Mouse (Mus musculus): Measurements from ENCODE around the gene Ston2. TPM values are rescaled to one million over a fixed set of nuclear protein-coding genes. Genes with fewer than 3 reads are reported as not detected.
"Not testable (repeated sequence)": the region's sequence is repeated elsewhere in the genome, so short reads cannot be mapped to it uniquely, and the experiment has no call there.

The Ston2 gene
- polyA plus RNA-seq, 2 experiments from 2014 or later = 0.08 to 0.47 TPM

DNA sequence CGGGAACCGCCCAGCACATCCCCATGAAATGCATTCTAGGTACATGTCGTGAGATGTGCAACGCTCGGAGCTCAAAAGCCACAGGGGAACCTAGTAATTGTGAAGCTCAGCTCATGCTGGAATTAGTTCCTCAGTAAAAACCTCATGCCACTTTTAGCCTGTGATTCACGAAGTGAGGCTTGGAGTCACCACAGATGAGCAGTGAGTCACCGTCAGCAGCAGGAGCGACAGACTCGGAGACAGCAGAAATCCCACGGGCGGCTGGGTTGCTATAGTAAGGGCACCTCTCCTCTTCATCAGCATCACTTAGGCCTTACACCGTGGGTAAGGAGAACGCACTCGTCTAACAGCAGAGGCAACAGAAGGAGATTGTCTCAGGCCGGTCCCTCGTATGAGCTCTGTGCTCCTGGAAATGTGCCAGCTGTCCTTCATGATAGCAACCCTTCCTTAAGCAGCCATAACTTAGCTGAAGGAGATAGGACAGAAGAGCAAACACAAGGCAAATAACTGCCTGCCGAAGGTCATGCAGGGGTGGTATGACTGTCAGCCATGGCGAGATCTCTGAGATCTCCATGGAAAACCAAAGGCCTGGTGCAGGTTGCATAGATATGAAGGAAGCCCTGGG lies 39.8 kb downstream of the Ston2 start:
- no peak for ATAC-seq

DNA sequence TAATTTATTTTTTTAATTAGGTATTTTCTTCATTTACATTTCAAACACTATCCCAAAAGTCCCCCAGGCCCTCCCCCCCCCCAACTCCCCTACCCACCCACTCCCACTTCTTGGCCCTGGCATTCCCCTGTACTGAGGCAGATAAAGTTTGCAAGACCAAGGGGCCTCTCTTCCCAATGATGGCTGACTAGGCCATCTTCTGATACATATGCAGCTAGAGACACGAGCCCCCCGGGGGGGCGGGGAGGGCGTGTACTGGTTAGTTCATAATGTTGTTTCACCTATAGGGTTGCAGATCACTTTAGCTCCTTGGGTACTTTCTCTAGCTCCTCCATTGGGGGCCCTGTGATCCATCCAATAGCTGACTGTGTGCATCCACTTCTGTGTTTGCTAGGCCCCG lies 41.3 kb downstream of the Ston2 start:
- not testable (repeated sequence) for ATAC-seq

DNA sequence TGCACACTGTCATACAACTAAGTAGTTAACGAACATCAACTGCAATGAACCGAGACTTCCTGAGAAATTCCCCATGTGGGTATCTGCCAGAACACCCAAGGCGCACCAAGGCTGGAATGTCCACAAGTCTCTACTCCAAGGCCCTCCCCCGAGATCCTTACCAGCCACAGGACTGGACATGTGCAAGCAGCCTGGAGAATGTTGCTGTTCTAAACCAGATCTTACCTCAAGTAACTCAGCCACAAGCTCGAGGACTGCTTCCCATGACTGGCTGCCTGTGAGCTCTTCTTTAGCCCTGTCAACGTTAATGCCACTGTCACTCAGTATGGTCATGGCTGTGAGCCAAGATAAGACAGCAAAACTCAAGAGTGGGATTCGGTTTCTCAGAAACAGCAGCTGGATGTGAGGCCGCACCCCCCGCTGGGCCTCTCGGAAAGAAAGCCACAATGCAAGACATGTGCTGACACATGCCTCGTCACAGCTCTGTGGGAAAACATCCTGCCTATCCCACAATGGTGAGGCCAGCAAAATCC lies 42.4 kb downstream of the Ston2 start:
- ATAC-seq = no peak

DNA sequence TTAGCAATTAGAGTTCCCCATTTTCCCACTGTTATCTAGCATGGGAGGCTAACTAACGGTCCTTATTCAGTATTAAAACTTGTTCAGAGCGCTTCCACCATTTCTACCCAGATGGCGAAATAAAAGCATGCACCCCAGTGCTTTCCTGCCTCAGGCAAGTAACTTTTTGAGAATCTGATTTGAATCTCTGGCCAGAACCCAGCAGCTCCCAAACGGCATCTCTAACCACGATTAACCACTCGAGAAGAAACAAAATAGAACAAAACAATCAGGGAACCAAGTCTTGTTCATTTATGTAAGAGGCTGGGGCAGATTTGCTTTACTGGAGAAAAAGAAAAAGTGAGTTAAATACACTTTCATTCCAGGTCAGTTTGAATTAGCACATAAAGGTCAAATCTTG lies 44.1 kb downstream of the Ston2 start:
- ATAC-seq = no peak

DNA sequence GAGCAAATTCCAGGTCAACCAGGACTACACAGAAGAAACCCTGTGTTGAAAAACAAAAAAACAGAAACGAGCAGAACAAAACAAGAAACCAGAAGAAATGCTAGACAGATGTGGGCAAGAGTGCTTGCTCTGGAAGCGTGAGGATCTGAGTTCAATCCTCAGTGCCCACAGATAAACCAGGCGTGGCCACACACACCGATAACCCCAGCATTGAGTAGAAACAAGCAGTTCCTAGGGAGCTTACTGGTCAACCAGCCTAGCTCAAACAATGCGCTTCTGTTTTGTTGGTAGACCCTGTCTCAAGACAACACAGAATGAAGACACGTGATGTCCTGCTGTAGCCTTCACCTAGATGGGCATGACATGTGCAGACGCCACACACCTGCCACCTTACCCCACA lies 45.3 kb downstream of the Ston2 start:
- no peak for ATAC-seq

DNA sequence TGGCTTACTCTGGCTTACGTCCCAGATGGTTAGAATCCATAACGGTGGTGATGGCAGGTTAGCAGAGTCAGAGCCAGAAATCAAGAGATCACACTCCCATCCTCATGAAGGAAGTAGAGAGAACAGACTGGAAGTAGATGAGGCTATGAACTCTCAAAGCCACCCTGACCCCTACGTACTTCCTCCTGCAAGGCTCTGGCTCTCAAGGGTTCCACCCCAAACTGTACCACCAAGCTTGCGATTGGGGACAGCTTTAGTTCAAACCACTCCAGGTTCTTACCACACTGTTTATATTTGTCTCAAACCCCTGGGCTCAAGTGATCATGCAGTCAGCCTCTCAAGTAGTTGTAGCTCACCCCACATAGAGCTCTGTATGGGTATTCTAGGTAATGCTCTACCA lies 49.8 kb downstream of the Ston2 start:
- ATAC-seq = no peak

DNA sequence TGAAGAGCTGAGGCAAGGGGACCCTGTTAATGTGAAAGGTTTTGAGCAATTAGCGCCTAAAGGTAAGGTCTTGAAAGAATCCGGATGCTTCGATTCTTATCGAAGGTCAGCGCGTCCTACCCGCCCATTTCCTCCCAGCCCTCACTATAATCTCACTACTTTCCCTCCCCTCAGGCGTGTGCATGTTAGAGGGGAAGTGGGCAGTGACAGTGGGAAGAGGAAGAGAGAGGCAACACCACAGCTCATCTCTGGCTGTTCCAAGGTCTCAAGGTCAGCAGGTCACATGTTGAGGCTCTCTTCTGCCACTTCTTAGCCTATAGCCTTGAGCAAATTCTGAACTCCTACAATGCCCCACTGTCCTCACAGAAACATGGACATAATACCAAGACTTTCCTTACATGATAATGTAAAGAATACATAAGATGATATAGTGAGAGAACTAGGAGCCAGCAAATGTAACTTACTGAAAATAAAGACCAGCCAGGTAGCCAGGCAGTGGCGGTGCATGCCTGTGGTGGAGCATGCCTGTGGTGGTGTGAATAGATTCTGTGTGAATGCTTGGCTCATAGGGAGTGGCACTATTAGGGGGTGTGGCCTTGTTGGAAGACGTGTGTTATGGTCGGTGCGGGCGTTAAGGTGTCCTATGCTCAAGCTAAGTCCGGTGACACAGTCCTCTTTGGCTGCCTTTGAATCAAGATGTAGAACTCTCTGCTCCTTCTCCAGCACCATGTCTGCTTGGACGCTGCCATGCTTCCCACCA lies 51.8 kb downstream of the Ston2 start:
- ATAC-seq = peak; percentile 18

DNA sequence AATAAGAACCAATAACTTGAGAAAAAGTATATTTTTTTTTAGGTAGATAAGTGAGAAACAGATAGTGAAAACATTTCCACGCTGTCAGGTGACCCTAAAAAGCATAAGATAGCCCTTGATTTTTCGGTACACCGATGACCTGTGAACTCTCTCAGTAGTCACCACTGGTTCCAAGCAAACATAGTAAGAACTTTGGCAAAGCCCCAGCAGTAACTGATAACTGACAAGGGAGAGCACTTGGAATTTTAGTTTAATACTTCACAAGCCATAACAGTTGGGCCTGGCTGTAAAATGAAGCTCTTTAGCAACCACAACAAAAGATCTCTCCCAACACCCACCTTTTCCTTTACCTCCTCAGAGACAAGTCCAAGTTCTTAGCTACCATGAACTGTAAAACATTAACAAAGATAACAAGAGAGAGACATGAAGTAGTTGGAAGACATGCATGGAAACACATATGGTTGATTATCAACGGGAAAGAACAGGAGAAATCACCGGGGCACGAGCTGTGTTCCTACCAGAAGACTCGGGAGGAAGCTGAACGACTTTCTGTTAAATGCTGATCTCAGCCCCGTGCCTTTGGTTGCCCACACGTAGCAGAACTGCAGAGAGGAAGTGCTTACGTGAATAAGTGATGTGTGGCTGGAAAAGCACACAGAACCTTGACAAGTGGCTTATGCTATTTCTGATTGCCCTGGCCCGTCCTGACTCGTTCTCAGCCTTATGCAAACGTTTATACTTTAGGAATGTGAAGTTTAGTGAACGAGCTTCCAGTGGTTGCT lies 53.8 kb downstream of the Ston2 start:
- peak; percentile 88 for ATAC-seq

DNA sequence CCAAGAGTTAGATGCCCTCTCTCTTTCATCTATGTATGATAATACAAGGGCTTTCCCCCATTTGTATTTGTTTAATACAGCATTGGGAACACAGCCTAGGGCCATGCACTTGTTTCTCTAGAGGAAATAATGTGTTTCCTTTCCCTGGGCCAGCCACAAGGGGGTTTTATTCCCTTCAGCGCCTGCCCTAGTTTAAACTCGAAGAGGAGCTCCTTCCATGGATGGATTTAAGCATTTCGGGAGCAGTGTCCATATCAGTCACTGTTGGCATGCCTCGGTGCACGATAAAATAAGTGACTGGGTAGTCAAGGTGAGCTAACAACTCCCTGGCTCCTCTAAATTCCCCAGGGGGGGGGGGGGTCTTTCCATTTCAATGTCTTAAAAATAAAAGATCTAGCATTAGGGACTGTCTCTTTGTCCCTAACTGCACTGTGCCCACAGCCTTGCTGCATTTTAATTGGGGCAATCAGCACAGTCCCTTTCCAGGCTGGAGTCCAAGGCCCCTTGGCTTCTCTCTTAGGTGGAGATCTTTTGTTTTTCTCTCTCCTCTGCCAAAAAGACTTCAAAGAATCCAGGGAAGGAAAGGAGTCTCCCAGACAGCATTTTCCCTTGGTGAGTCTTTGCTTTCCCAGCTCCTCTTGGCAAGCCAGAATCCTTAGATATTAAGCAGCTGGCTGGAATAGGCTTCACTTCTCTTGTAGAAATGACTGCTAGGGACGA lies 55.3 kb downstream of the Ston2 start:
- no peak for ATAC-seq

DNA sequence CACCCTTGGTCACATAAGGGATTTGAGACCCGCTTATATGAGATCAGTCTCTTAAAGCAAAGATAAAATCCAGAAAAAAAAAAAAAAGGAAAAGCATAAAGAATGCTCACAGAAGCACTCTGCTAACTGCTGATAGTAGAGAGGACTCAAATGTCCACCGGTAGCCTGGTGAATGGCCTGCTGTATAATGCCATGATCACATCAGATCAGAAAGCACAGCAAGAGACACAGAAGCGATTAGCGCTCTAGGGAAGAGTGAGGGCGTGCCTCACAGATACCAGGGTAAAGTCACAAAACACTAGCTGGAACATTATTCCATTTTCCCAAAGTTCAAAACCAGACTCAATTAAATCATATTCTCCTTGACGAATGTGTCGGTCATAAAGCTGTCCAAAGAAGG lies 62.0 kb downstream of the Ston2 start:
- ATAC-seq = no peak

DNA sequence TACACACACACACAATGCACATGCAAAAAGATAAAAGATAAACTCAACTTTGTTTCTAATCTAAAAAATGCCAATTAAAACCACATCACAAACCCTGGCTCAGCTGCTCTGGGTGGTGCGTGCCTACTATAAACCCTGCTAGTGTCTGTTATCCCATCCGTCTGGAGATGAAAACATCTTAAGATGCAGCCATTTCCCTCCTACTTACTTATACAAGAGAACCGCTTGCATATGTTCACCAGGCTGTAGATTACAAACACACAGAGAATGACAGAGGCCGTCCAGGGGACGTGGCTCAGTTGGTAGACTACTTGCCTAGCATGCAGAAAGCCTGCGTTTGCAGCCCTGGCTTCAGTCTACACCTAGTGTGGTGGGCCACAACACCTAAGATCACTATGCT lies 64.3 kb downstream of the Ston2 start:
- no peak for ATAC-seq

DNA sequence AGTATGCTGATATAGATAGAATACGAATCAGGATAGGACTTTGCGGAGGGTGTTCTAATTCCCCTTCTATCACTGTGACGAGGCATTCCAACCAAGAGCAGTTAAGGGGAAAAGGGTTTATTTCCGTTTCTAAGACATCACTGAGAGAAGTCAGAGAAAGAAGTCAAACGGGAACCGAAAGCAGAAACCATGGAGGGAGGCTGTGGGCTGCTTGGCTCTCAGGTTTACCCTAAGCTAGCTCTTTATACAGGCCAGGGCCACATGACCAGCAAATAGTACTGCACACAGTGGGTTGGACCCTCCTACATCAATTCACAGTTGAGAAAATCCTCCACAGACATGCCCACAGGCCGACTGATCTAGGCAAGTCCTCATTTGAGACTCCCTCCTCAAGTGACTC lies 69.1 kb downstream of the Ston2 start:
- no peak for ATAC-seq

DNA sequence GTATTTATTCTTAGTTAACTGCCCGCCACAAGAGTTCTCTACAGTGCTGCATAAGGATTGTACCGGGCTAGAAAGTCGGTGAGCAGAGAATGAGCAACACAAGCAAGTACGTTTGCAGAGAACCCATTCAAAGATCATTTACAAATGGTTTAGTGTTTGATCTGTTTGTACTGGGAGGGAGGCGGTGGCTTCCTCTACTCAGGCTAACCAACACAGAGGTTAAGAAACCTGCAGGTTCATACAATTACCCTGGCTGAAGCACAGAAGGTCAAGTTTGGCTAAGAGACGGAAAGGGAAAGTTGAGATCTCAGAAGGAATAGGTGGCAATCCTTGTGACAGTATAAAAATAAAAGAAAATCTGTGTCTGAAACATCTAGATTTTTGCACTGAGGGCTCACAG lies 72.5 kb downstream of the Ston2 start:
- no peak for ATAC-seq

DNA sequence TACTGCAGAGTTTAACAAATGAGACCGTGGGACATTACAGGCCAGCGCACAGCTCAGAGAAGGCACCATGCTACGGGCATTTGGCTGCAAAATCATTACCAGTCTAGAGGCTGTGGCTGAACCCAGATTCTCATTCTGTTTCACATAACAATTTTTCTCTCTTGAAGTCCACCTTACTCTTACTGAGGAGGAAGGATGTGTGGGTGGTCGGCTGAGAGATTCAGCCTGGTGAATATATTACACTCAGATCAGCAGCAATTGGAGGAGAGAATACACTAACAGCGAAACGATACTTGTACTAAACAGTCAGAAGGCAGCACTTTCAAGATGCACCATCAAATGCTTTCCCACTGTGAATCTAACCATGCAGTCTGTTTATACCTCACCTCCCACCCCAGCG lies 74.8 kb downstream of the Ston2 start:
- no peak for ATAC-seq

DNA sequence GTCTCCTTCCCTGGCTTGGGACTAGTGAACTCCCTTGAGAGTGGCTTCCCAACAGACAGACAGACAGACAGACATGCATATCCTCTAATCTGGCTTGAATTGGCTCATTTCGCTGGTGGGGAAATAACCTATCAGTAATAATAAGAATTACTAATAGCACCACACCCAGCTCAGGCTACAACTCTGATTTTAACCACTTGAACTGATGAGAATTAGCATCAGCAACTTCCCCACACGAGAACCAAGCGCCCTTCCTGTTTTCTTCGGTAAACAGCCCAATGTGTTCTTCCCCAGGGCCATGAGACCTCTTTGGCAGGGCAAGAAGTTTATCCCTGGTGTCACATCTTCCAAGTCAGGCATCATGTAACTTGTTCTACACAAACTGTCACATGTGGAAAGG lies 76.5 kb downstream of the Ston2 start:
- no peak for ATAC-seq

DNA sequence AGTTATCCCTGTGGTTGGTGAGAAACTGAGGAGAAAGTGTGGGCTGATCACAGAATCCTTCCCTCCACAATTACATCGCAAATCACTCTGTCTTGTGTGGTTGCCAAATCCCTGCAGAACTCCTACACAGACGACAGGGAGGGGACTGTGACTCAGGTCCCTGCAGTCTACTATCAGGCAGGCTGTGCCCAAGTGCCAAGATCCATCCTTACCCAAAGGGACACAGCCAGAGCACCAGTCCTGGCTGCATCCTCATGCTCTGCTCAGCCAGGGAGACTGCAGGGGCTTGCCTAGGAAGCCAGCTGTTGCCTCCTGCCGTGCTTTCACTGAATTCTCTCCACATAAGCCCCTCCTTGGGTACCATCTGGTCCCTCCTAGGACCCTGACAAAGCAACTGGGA lies 77.3 kb downstream of the Ston2 start:
- no peak for ATAC-seq

DNA sequence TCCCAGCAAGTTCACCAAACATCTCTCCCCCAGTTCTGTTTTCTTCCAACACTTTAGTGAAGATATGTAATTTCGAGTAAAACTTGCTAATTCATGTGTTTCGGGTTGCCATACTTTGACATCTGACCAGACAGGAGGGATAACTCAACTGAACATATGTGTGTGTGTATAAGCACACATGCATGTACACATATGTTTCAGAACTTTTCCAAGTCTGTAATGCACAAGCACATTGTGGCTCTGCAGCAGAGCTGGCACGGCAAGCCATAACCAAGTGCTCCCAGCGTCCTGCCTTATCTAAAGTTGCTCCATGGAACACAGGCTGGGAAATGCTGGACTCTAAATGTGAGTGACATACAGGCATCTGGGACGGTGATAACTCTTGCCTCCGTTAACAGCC lies 78.6 kb downstream of the Ston2 start:
- no peak for ATAC-seq

DNA sequence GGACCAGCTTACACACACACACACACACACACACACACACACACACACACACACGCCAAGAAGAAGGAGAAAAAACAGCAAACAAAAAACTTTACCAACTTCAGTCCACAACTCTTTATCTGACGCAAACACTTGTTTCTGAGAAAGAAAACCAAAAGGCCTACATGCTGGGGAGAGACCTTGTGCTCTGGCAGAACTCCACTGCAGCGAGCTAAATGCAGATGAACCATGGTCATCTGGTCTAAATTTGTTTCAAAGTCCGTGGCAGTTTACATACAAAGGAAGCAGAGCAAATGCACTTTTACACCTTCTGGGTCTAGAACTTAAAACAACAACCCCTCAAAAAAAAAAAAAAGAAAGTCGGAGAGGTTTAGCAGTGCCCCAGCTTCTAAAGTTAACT lies 79.0 kb downstream of the Ston2 start:
- no peak for ATAC-seq

DNA sequence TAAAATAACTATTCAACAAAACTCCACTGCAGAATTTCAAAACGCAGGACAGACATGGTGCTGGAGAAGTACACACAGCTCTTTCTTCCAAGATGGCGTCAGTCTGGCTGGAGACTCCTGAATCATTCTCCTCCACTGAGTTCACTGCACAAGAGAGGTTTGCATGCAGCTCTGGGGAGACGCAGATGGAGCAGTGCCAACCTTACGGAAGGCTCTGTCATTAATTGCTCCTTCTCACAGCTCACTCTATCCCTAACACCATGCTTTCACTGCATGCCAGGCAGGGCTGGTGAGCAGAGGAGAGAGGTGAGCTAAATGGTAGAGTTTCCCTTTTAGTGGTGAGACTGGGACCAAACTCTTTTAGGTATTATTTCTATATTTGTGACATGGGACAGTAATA lies 80.4 kb downstream of the Ston2 start:
- ATAC-seq = no peak

DNA sequence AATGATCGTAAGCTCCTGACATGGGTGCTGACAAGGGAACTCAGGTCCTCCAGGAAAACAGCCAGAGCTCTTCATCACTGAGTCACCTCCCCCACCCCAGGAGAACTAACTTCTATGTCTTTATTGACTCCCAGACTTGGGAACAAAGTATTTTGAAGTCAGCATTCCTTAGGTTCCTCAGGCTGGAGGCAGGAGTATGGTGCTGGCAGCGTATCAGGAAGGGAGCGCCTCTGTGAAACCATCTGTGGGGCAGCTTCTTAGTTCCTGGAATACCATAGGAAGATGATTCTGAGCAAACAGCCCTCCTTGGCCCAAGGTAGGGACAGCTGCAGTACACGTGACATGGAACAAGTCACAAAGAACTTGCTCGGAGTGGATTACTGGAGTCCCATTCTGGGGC lies 84.7 kb downstream of the Ston2 start:
- ATAC-seq = no peak

DNA sequence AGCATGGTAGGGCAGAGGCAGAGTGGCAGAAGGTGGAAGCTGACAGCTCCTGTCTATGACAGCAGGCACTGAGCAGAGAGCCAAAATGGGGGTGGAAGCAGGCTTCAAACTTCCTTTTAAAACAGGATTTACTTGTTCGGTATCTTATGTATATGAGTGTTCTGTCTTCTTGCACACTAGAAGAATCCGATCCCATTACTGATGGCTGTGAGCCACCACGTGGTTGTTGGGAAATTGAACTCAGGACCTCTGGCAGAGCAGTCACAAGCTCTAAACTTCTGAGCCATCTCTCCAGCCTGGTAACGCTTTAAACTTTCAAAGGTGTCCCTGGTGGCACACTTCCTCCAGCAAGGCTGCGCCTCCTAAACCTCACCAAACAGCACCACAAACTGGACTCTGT lies 85.4 kb downstream of the Ston2 start:
- ATAC-seq = no peak

DNA sequence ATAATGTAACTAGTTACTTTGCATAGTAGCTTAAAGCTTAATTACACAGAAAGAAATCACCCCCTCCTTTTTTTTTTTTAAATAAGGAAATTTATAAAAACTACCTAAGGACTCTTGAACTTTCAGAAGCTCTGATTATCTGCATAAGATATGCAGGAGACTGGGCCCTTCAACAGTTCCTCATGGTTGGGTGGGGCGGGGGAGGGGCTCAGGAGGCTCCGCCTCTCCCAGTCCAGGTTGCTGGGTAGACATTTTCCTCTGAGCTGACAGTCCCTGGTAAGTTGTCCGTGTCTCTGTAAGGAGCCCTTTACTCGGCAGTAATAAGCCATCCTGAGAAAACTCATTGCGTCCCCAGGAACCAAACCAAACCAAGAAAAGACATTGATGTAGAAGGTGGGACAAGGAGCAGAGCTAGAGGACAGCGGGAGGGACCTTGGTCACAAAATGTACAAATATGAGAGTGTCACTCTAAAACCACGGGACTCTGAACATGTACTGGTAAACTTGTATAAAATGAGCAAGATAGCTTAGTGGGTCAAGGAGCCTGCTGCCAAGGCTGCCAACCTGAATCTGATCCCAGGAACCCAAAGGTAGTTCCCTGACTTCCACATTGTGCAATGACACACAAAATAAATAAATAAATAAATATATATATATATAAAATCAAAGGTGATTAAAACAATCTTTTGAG lies 88.6 kb downstream of the Ston2 start:
- ATAC-seq = no peak

Data from CD4-positive, CD25-positive, alpha-beta regulatory T cell, adult 4 months (primary cell).